Mouse (Mus musculus): ENCODE results near the gene Map4k4.

Gene Map4k4

GRCm38 (mm10) chr1:39901063-39901811, 524 bp downstream of the Map4k4 start:
- DNase-seq = peak; percentile 79 to 80

- peak; percentile 73 to 76 for DNase-seq
Measured at GRCm38 (mm10) chr1:39901851-39902703, 1.4 kb downstream of the Map4k4 start.

GRCm38 (mm10) chr1:39902704-39903151, 2.0 kb downstream of the Map4k4 start:
- DNase-seq = peak; percentile 66 to 68

GRCm38 (mm10) chr1:39904720-39905119, 4.0 kb downstream of the Map4k4 start:
- no peak for DNase-seq

GRCm38 (mm10) chr1:39906921-39907320, 6.2 kb downstream of the Map4k4 start:
- DNase-seq = peak in 1 of 2 experiments; percentile 43

- DNase-seq = no peak
Measured at GRCm38 (mm10) chr1:39908976-39909375, 8.3 kb downstream of the Map4k4 start.

GRCm38 (mm10) chr1:39911446-39911845, 10.7 kb downstream of the Map4k4 start:
- DNase-seq = peak; percentile 75

GRCm38 (mm10) chr1:39913256-39913655, 12.5 kb downstream of the Map4k4 start:
- no peak for DNase-seq

- no peak for DNase-seq
Measured at GRCm38 (mm10) chr1:39916144-39916543, 15.4 kb downstream of the Map4k4 start.

- no peak for DNase-seq
Measured at GRCm38 (mm10) chr1:39917855-39918516, 17.3 kb downstream of the Map4k4 start.

GRCm38 (mm10) chr1:39918517-39919115, 17.9 kb downstream of the Map4k4 start:
- no peak for DNase-seq

- no peak for DNase-seq
Measured at GRCm38 (mm10) chr1:39920616-39921015, 19.9 kb downstream of the Map4k4 start.

GRCm38 (mm10) chr1:39921996-39922395, 21.3 kb downstream of the Map4k4 start:
- DNase-seq = no peak

- DNase-seq = no peak
Measured at GRCm38 (mm10) chr1:39922714-39923113, 22.0 kb downstream of the Map4k4 start.

GRCm38 (mm10) chr1:39923395-39924337, 23.0 kb downstream of the Map4k4 start:
- DNase-seq = no peak

GRCm38 (mm10) chr1:39931055-39931454, 30.3 kb downstream of the Map4k4 start:
- DNase-seq = peak; percentile 42 to 51

GRCm38 (mm10) chr1:39932216-39932739, 31.6 kb downstream of the Map4k4 start:
- no peak for DNase-seq

- no peak for DNase-seq
Measured at GRCm38 (mm10) chr1:39932922-39933321, 32.2 kb downstream of the Map4k4 start.

GRCm38 (mm10) chr1:39934954-39935353, 34.2 kb downstream of the Map4k4 start:
- no peak for DNase-seq

GRCm38 (mm10) chr1:39935616-39936015, 34.9 kb downstream of the Map4k4 start:
- DNase-seq = no peak

- peak; percentile 85 to 89 for DNase-seq
Measured at GRCm38 (mm10) chr1:39936332-39936802, 35.7 kb downstream of the Map4k4 start.

Data from cerebellum, postnatal 10 days (tissue).